Mouse (Mus musculus) CH12.LX (cell line): Measurements from ENCODE around the gene Wfdc21. TPM values are rescaled to one million over a fixed set of nuclear protein-coding genes. Genes with fewer than 3 reads are reported as not detected.

Experiments used
- DNase-seq: peaks from one replicate; pipeline ENCODE4 v3.0.0-alpha.2; 2013; ENCODE audit errors: extremely low read depth
- H3K27ac ChIP-seq: 2 replicates; pipeline ENCODE4 v1.5.1; 2012; ENCODE audit warnings: low read depth, mild to moderate bottlenecking, control low read depth, moderate library complexity; ENCODE audit not compliant: insufficient read depth
- H3K27me3 ChIP-seq: replicated peaks from 2 replicates; pipeline ENCODE3; 2012; ENCODE audit warnings: inconsistent platforms
- H3K36me3 ChIP-seq, 2 experiments: replicated peaks in 1 of 2; 2 replicates each; pipeline versions ENCODE3 to v1.6.1; 2012; ENCODE audit warnings: inconsistent platforms in 1 of 2, low read length in 1 of 2, mild to moderate bottlenecking in 1 of 2, mixed read lengths in 1 of 2, moderate library complexity in 1 of 2; ENCODE audit not compliant: control insufficient read depth in 1 of 2, insufficient read depth in 1 of 2
- H3K4me1 ChIP-seq, 2 experiments: 2 replicates each; pipeline ENCODE4 v1.6.1; 2012; ENCODE audit warnings: inconsistent platforms in 1 of 2, moderate library complexity in 1 of 2; ENCODE audit not compliant: insufficient read depth in 2 of 2, control insufficient read depth in 1 of 2
- H3K4me2 ChIP-seq: 2 replicates; pipeline ENCODE4 v1.6.1; 2012; ENCODE audit warnings: low read depth, mild to moderate bottlenecking, control low read depth; ENCODE audit not compliant: poor library complexity, insufficient read depth, severe bottlenecking
- H3K4me3 ChIP-seq, 3 experiments: fragments of 150-350 bp in 1 of 3; sonication (generic) in 1 of 3; replicated peaks in 1 of 3; 2 replicates each; pipeline versions ENCODE3 to v1.5.1; 2011 to 2012; ENCODE audit warnings: low read depth in 2 of 3, low read length in 2 of 3, mild to moderate bottlenecking in 2 of 3, moderate library complexity in 2 of 3, control low read depth in 1 of 3, improper control_type of control experiment in 1 of 3, inconsistent platforms in 1 of 3, mixed read lengths in 1 of 3; ENCODE audit not compliant: poor library complexity in 1 of 3
- H3K79me2 ChIP-seq: replicated peaks from 2 replicates; pipeline ENCODE4 v1.6.1; 2012; ENCODE audit warnings: mild to moderate bottlenecking, moderate library complexity; ENCODE audit not compliant: control insufficient read depth, poor library complexity, insufficient read depth, severe bottlenecking; ENCODE audit errors: extremely low read depth
- H3K9ac ChIP-seq: 2 replicates; pipeline ENCODE4 v1.6.1; 2012; ENCODE audit warnings: low read depth, mild to moderate bottlenecking, control low read depth, moderate library complexity; ENCODE audit not compliant: insufficient read depth
- H3K9me3 ChIP-seq: replicated peaks from 2 replicates; pipeline ENCODE3; 2012; ENCODE audit warnings: low read length, inconsistent platforms, mixed read lengths
- CHD1 ChIP-seq: IDR thresholded peaks from 2 replicates; pipeline ENCODE4 v1.6.1; 2012; ENCODE audit warnings: low read depth, low read length, improper control_type of control experiment, inconsistent platforms
- CHD2 ChIP-seq: IDR thresholded peaks from 2 replicates; pipeline ENCODE4 v1.6.1; 2011; ENCODE audit warnings: low read length, improper control_type of control experiment
- CTCF ChIP-seq, 2 experiments: IDR thresholded peaks in 1 of 2; conservative IDR thresholded peaks in 1 of 2; 2 replicates each; pipeline ENCODE4 v1.5.1; 2011 to 2012; ENCODE audit warnings: low read depth in 2 of 2, low read length in 2 of 2, improper control_type of control experiment in 1 of 2, inconsistent platforms in 1 of 2, mild to moderate bottlenecking in 1 of 2, moderate library complexity in 1 of 2
- GABPA ChIP-seq: IDR thresholded peaks from 2 replicates; pipeline ENCODE4 v1.6.1; 2012; ENCODE audit warnings: low read depth, low read length, improper control_type of control experiment, inconsistent platforms; ENCODE audit not compliant: insufficient replicate concordance
- HCFC1 ChIP-seq: IDR thresholded peaks from 2 replicates; pipeline ENCODE4 v1.6.1; 2012; ENCODE audit warnings: low read depth, mild to moderate bottlenecking, inconsistent platforms, low read length, improper control_type of control experiment
- IRF4 ChIP-seq: IDR thresholded peaks from 2 replicates; pipeline ENCODE4 v1.6.1; 2014; ENCODE audit warnings: low read depth, mild to moderate bottlenecking, inconsistent platforms, low read length, improper control_type of control experiment
- JUN ChIP-seq: IDR thresholded peaks from 2 replicates; pipeline ENCODE4 v1.6.1; 2011; ENCODE audit warnings: low read depth, mild to moderate bottlenecking, low read length, improper control_type of control experiment, moderate library complexity; ENCODE audit not compliant: insufficient read depth
- MEF2A ChIP-seq: IDR thresholded peaks from 2 replicates; pipeline ENCODE4 v1.6.1; 2014; ENCODE audit warnings: low read depth, mild to moderate bottlenecking, inconsistent platforms, low read length, improper control_type of control experiment, borderline replicate concordance
- NELFE ChIP-seq: IDR thresholded peaks from 2 replicates; pipeline ENCODE4 v1.6.1; 2011; ENCODE audit warnings: low read depth, low read length, improper control_type of control experiment
- RAD21 ChIP-seq: IDR thresholded peaks from 2 replicates; pipeline ENCODE4 v1.6.1; 2011; ENCODE audit warnings: low read depth, mild to moderate bottlenecking, low read length, improper control_type of control experiment, moderate library complexity
- SMC3 ChIP-seq: IDR thresholded peaks from 2 replicates; pipeline ENCODE4 v1.6.1; 2011; ENCODE audit warnings: low read depth, low read length, improper control_type of control experiment
- UBTF ChIP-seq: IDR thresholded peaks from 2 replicates; pipeline ENCODE4 v1.6.1; 2012; ENCODE audit warnings: low read depth, mild to moderate bottlenecking, inconsistent platforms, low read length, improper control_type of control experiment, moderate library complexity
- USF1 ChIP-seq: IDR thresholded peaks from 2 replicates; pipeline ENCODE4 v1.6.1; 2014; ENCODE audit warnings: low read depth, mild to moderate bottlenecking, inconsistent platforms, low read length, improper control_type of control experiment
- USF2 ChIP-seq: conservative IDR thresholded peaks from 2 replicates; pipeline ENCODE4 v1.6.1; 2011; ENCODE audit warnings: low read depth, low read length, improper control_type of control experiment
- ZKSCAN1 ChIP-seq: IDR thresholded peaks from 2 replicates; pipeline ENCODE4 v1.6.1; 2012; ENCODE audit warnings: low read depth, inconsistent platforms, low read length, improper control_type of control experiment, borderline replicate concordance
- ZNF384 ChIP-seq: IDR thresholded peaks from 2 replicates; pipeline ENCODE4 v1.6.1; 2012; ENCODE audit warnings: low read depth, low read length, improper control_type of control experiment, inconsistent platforms
- dilution Hi-C: fragments of 300-500 bp; cut with MboI; formaldehyde crosslinking; loops from 2 replicates; pipeline ENCODE4 v1.14.3; 2020; ENCODE audit warnings: low sequenced_read_pairs; ENCODE audit not compliant: extremely low pct_unique_long_range_greater_than_20kb, extremely low pct_ligation_motif_present
- in situ Hi-C: fragments of 300-500 bp; cut with MboI; formaldehyde crosslinking; loops from 3 replicates; pipeline ENCODE4 v1.14.3; 2019; ENCODE audit warnings: low sequenced_read_pairs, low pct_ligation_motif_present, low pct_unique_long_range_greater_than_20kb, mixed read lengths
- polyA plus RNA-seq: library from polyadenylated mRNA; unstranded; fragments of >175 nt; gene quantifications from 2 replicates; pipeline ENCODE4 v1.2.1, GENCODE M21; 2012; ENCODE audit warnings: low read depth; ENCODE audit not compliant: insufficient read length
- total RNA-seq, 2 experiments: library from RNA; depleted of rRNA; stranded (reverse); fragments of 300-350 nt in 1 of 2; fragments of >200 nt in 1 of 2; gene quantifications; 2 replicates each; pipeline ENCODE4 v1.2.3; 2012 to 2014

Gene Wfdc21
- total and polyA plus RNA-seq, 3 experiments: 1.6 to 14.7 (median 2.6) TPM

DNA sequence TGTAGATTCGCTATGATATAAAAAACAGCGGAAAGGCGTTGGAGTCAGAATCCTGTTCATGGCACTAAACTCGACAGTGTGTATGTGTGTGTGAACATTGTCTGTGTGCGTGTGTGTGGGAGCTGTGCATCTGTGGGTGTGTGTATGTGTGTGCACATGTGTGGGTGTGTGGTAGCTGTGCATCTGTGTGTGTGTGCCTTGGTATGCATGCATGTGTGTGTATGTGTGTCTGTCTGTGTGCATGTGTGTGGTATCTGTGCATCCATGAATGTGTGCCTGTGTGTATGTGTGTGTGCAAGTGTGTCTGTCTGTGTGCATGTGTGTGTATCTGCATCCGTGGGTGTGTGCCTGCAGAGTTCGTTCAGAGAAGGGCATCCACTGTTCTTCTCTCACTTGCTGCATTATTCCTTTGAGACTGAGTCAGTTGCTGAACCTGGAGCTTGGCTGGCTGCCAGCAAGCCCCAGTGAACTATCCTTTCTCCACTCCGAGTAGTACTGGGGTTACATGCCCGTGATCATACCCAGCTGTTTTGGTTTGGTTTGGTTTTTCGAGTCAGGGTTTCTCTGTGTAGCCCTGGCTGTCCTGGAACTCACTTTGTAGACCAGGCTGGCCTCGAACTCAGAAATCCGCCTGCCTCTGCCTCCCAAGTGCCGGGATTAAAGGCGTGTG, 37.3 kb downstream of the Wfdc21 start:
- Histone ChIP-seq H3K9ac (no peak overlapping the region), H3K4me2 (no peak overlapping the region), H3K27ac (no peak overlapping the region), H3K79me2 (no peaks in the 10 kb centered on the region)
- in situ Hi-C loops: loop anchor here (10.0 kb wide), 1 partner anchor 261 kb away; no protein-coding TSS in a partner anchor
- TF ChIP-seq USF1: no peak
- no peak for TF ChIP-seq ZNF384
- TF ChIP-seq CHD1: no peak
- TF ChIP-seq USF2: no peak
- no peak for TF ChIP-seq ZKSCAN1
- TF ChIP-seq GABPA: no peak
- TF ChIP-seq IRF4: no peak
- TF ChIP-seq JUN: no peak
- TF ChIP-seq CHD2: no peak
- TF ChIP-seq, all 38 proteins: peak for 0
- Histone ChIP-seq H3K36me3 (peaks cover 39 to 60% of the 10 kb centered on the region in 2 experiments), H3K27me3 (no peaks in the 10 kb centered on the region), H3K4me3 (no peak overlapping the region), H3K4me1 (peaks cover 20 to 46% of the 10 kb centered on the region in 2 experiments), H3K9me3 (peaks cover 15% of the 10 kb centered on the region)
- dilution Hi-C loops: no loop called here
- DNase-seq: no peak

- peaks cover 24 to 52% of the 10 kb centered on the region in 2 experiments for H3K4me1 ChIP-seq
- H3K4me3 ChIP-seq: no peak overlapping the region
- H3K27ac ChIP-seq: no peak overlapping the region
- DNase-seq: peak; percentile 45
- H3K4me2 ChIP-seq: no peak overlapping the region
- H3K9ac ChIP-seq: no peak overlapping the region
- no peaks in the 10 kb centered on the region for H3K27me3 ChIP-seq
- dilution Hi-C loops: no loop called here
- TF ChIP-seq NELFE (no peak), RAD21 (peak; percentile 32), MEF2A (no peak), SMC3 (peak; percentile 42), HCFC1 (no peak), CTCF (conservative IDR thresholded peaks at IDR 0.05 in 1 of 2, IDR thresholded peaks at IDR 0.05 in 1 of 2; ENCODE audit: low read depth in 2 of 2, low read length in 2 of 2) (peak; percentile 12 to 61; a peak in 2 of 4 replicates), UBTF (no peak)
- H3K79me2 ChIP-seq: no peaks in the 10 kb centered on the region
- peaks cover 33 to 54% of the 10 kb centered on the region in 2 experiments for H3K36me3 ChIP-seq
- in situ Hi-C loops: loop anchor here (5.0 to 10.0 kb wide), 2 partner anchors 153 to 260 kb away; no protein-coding TSS in a partner anchor
- peaks cover 15% of the 10 kb centered on the region for H3K9me3 ChIP-seq
Observed at GRCm38 (mm10) chr11:83784661-83785060, 37.9 kb downstream of the Wfdc21 start.
